Mouse (Mus musculus) kidney, postnatal 0 days (tissue): ENCODE measurements around the gene 1700001O22Rik. TPM values are rescaled to one million over a fixed set of nuclear protein-coding genes. Genes with fewer than 3 reads are reported as not detected.
A peak's percentile ranks its signal among the peaks of the same experiment; 100 is the strongest.

Source experiments
- ATAC-seq: fragments of 200-750 bp; cut with Nextera tagmentation; replicated peaks from 2 replicates; pipeline ENCODE4 v1.8.0; 2017; ENCODE audit warnings: low read depth, moderate number of reproducible peaks, moderate TSS enrichment, moderate library complexity; ENCODE audit not compliant: low FRiP score
- DNase-seq: peaks from one replicate; pipeline ENCODE4 v3.0.0-alpha.2; 2016; ENCODE audit warnings: low spot score
- H3K27ac ChIP-seq: fragments of 300-500 bp; sonication (generic); 2 replicates; pipeline ENCODE4 v1.5.1; 2014; ENCODE audit warnings: mild to moderate bottlenecking
- H3K27me3 ChIP-seq: fragments of 300-500 bp; sonication (generic); 2 replicates; pipeline ENCODE4 v1.6.1; 2014; ENCODE audit warnings: low read length, mixed read lengths; ENCODE audit not compliant: insufficient read depth
- H3K36me3 ChIP-seq: fragments of 300-500 bp; sonication (generic); 2 replicates; pipeline ENCODE4 v1.6.1; 2014; ENCODE audit warnings: low read length, mixed read lengths; ENCODE audit not compliant: insufficient read depth
- H3K4me1 ChIP-seq: fragments of 300-500 bp; sonication (generic); replicated peaks from 2 replicates; pipeline ENCODE4 v1.6.1; 2014; ENCODE audit warnings: antibody characterized with exemption, low read length, mixed read lengths; ENCODE audit not compliant: insufficient read depth
- H3K4me2 ChIP-seq: fragments of 300-500 bp; sonication (generic); 2 replicates; pipeline ENCODE4 v1.6.1; 2014; ENCODE audit warnings: mild to moderate bottlenecking, low read length, moderate library complexity, mixed read lengths
- H3K4me3 ChIP-seq: fragments of 300-500 bp; sonication (generic); replicated peaks from 2 replicates; pipeline ENCODE4 v1.5.1; 2014; ENCODE audit warnings: low read depth, low read length
- H3K9ac ChIP-seq: fragments of 300-500 bp; sonication (generic); 2 replicates; pipeline ENCODE4 v1.6.1; 2014; ENCODE audit warnings: low read depth, low read length
- H3K9me3 ChIP-seq: fragments of 300-500 bp; sonication (generic); replicated peaks from 2 replicates; pipeline ENCODE4 v1.6.1; 2016; ENCODE audit warnings: low read length, inconsistent platforms, mixed read lengths
- CTCF ChIP-seq: IDR thresholded peaks from 2 replicates; pipeline ENCODE4 v1.5.1; 2016; ENCODE audit warnings: antibody characterized with exemption, low read depth, mild to moderate bottlenecking, moderate library complexity
- WGBS: fragments of 180-500 bp; shearing (Covaris S2); extraction: QIAGEN DNeasy Blood & Tissue Kit; methylation state at CpG from one replicate; pipeline ENCODE4 v1.1.7; 2014; 5-methylcytosine and 5-hydroxymethylcytosine counted together
- polyA plus RNA-seq: library from polyadenylated mRNA; unstranded; fragments of >200 nt; fragmentation: Nextera tagmentation; extraction: Ambion mirVana; gene quantifications from 2 replicates; pipeline ENCODE4 v1.2.1, GENCODE M21; 2015

1700001O22Rik gene
- polyA plus RNA-seq, 1 experiment from 2014 or later: 4.6 TPM

GRCm38 (mm10) chr2:30759088-30759374 is 44.4 kb downstream of the 1700001O22Rik start:
- Histone ChIP-seq H3K27ac (peak overlapping the region; percentile 97), H3K4me1 (peaks cover 34% of the 10 kb centered on the region), H3K4me2 (peak overlapping the region; percentile 19; the same call in 1 of the 2 replicates), H3K36me3 (no peaks in the 10 kb centered on the region), H3K4me3 (no peak overlapping the region), H3K9me3 (no peaks in the 10 kb centered on the region), H3K27me3 (no peaks in the 10 kb centered on the region), H3K9ac (0 out of 2 replicates have a peak overlapping the region, but pooled peaks have one; percentile 50)
- no peak for DNase-seq
- peak; percentile 0; the same call in 1 of the 2 replicates for ATAC-seq
- no peak for TF ChIP-seq CTCF
- WGBS: 38% methylated on average over 4 of the region's 4 CpGs

GRCm38 (mm10) chr2:30758341-30759087 is 44.9 kb downstream of the 1700001O22Rik start:
- Histone ChIP-seq H3K27me3 (no peaks in the 10 kb centered on the region), H3K4me3 (no peak overlapping the region), H3K9ac (peak overlapping the region; percentile 50; the same call in 1 of the 2 replicates), H3K4me1 (peaks cover 36% of the 10 kb centered on the region), H3K4me2 (peak overlapping the region; percentile 19; the same call in 1 of the 2 replicates), H3K36me3 (no peaks in the 10 kb centered on the region), H3K9me3 (no peaks in the 10 kb centered on the region), H3K27ac (peak overlapping the region; percentile 97)
- 2% methylated on average over 17 of the region's 17 CpGs for WGBS
- ATAC-seq (peak; percentile 92), DNase-seq (peak; percentile 98)
- TF ChIP-seq CTCF: peak; percentile 70

GRCm38 (mm10) chr2:30756962-30757715 is 46.3 kb downstream of the 1700001O22Rik start:
- peak overlapping the region; percentile 97; the same call in 1 of the 2 replicates for H3K27ac ChIP-seq

GRCm38 (mm10) chr2:30755985-30756765 is 47.3 kb downstream of the 1700001O22Rik start:
- Histone ChIP-seq H3K9me3 (no peaks in the 10 kb centered on the region), H3K9ac (no peak overlapping the region), H3K4me1 (peaks cover 40% of the 10 kb centered on the region), H3K27ac (no peak overlapping the region), H3K27me3 (no peaks in the 10 kb centered on the region), H3K4me3 (no peak overlapping the region), H3K36me3 (no peaks in the 10 kb centered on the region), H3K4me2 (no peak overlapping the region)
- DNase-seq (no peak), ATAC-seq (no peak)
- 92% methylated on average over 6 of the region's 6 CpGs for WGBS
- peak; percentile 33 for TF ChIP-seq CTCF

More at GRCm38 (mm10) chr2:30756962-30757715, 46.3 kb downstream of the 1700001O22Rik start:
- Histone ChIP-seq H3K9ac (0 out of 2 replicates have a peak overlapping the region, but pooled peaks have one; percentile 13), H3K4me1 (peaks cover 40% of the 10 kb centered on the region), H3K27me3 (no peaks in the 10 kb centered on the region), H3K4me2 (no peak overlapping the region), H3K9me3 (no peaks in the 10 kb centered on the region), H3K4me3 (no peak overlapping the region), H3K36me3 (no peaks in the 10 kb centered on the region)
- 77% methylated on average over 10 of the region's 10 CpGs for WGBS
- ATAC-seq: no peak
- DNase-seq: no peak
- TF ChIP-seq CTCF: no peak

GRCm38 (mm10) chr2:30754831-30755230 is 48.6 kb downstream of the 1700001O22Rik start:
- H3K4me1 ChIP-seq: peaks cover 27% of the 10 kb centered on the region
- H3K9me3 ChIP-seq: no peaks in the 10 kb centered on the region
- no peak for DNase-seq
- no peaks in the 10 kb centered on the region for H3K36me3 ChIP-seq
- TF ChIP-seq CTCF: no peak
- 70% methylated on average over 3 of the region's 3 CpGs for WGBS
- H3K27ac ChIP-seq: no peak overlapping the region
- no peak overlapping the region for H3K4me3 ChIP-seq
- no peaks in the 10 kb centered on the region for H3K27me3 ChIP-seq
- H3K9ac ChIP-seq: no peak overlapping the region
- no peak for ATAC-seq
- H3K4me2 ChIP-seq: no peak overlapping the region

- DNase-seq: peak; percentile 56
- H3K9me3 ChIP-seq: no peaks in the 10 kb centered on the region
- no peak overlapping the region for H3K4me3 ChIP-seq
- H3K9ac ChIP-seq: no peak overlapping the region
- peak overlapping the region; percentile 80 for H3K27ac ChIP-seq
- peak; percentile 60 for ATAC-seq
- no peak for TF ChIP-seq CTCF
- H3K36me3 ChIP-seq: no peaks in the 10 kb centered on the region
- WGBS: 21% methylated on average over 18 of the region's 18 CpGs
- peaks cover 13% of the 10 kb centered on the region for H3K4me1 ChIP-seq
- H3K27me3 ChIP-seq: no peaks in the 10 kb centered on the region
- H3K4me2 ChIP-seq: 0 out of 2 replicates have a peak overlapping the region, but pooled peaks have one; percentile 1
Observed at GRCm38 (mm10) chr2:30753219-30753618, 50.2 kb downstream of the 1700001O22Rik start.
